Comparison of ENCODE assay signal across 8 mouse cellular contexts in the genomic region with DNA sequence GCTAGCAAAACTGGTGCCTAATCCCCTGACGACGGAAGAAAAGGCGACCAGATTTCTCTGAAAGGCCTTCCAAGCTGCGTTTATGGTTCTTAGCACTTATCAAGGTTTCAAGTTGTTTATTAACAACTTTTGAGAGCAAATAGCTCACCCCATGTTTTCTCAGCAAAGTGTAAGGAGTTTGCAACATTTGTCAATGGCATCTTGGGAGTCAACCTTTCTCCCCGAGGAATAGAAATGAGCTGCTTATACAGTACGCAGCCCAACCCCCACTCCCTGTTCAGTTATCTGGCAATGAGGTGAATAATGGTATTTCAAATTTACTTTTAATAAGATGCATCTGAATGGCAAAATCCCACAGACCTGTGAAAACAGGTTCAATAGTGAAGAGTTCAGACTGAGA. TPM values are rescaled to one million over a fixed set of nuclear protein-coding genes. Genes with fewer than 3 reads are reported as not detected.
DNase-seq lines count a peak whose midpoint lies in the region; ATAC-seq and TF ChIP-seq lines count a peak whose summit lies in the region.

No protein-coding gene starts in this region.

- no peaks in the 10 kb centered on the region for H3K36me3 ChIP-seq in kidney, adult 2 months (ENCODE audit: control insufficient read depth, insufficient read depth, low read length)
- no peaks in the 10 kb centered on the region for H3K36me3 ChIP-seq in E14TG2a.4 (ENCODE audit: insufficient read depth, low read length)
- no peaks in the 10 kb centered on the region for H3K36me3 ChIP-seq in hindbrain, embryonic 15.5 days
- H3K36me3 ChIP-seq in midbrain, embryonic 11.5 days (ENCODE audit: control insufficient read depth, insufficient read depth, low read length): no peaks in the 10 kb centered on the region

- ATAC-seq in hindbrain, embryonic 15.5 days (ENCODE audit: low FRiP score, low read depth): no peak
- ATAC-seq in midbrain, embryonic 11.5 days (ENCODE audit: low FRiP score): no peak

- H3K9ac ChIP-seq in hindbrain, embryonic 15.5 days: peak overlapping the region; percentile 95
- peak overlapping the region; percentile 99 for H3K9ac ChIP-seq in midbrain, embryonic 11.5 days (ENCODE audit: low read length)

- WGBS in kidney, adult 2 months: 2% methylated on average over 6 of the region's 6 CpGs
- 2% methylated on average over 6 of the region's 6 CpGs for WGBS in hindbrain, embryonic 15.5 days
- 3% methylated on average over 6 of the region's 6 CpGs for WGBS in midbrain, embryonic 11.5 days

- peak overlapping the region; percentile 66 for H3K4me2 ChIP-seq in hindbrain, embryonic 15.5 days
- H3K4me2 ChIP-seq in midbrain, embryonic 11.5 days: peak overlapping the region; percentile 42

- DNase-seq in kidney, adult 2 months: no peak
- no peak for DNase-seq in kidney, adult 18-20 months
- peak; percentile 87 for DNase-seq in midbrain, embryonic 11.5 days (ENCODE audit: low spot score, missing footprints)
- DNase-seq in ovary, postnatal 10 days (ENCODE audit: low spot score): no peak
- no peak for DNase-seq in retina, embryonic 14.5 days (ENCODE audit: low spot score)

- no peaks in the 10 kb centered on the region for H3K9me3 ChIP-seq in E14TG2a.4 (ENCODE audit: low read length)
- no peaks in the 10 kb centered on the region for H3K9me3 ChIP-seq in hindbrain, embryonic 15.5 days
- no peaks in the 10 kb centered on the region for H3K9me3 ChIP-seq in midbrain, embryonic 11.5 days (ENCODE audit: control insufficient read depth, low read length)

- no peaks in the 10 kb centered on the region; the same call in 1 of the 2 replicates for H3K4me1 ChIP-seq in kidney, adult 2 months (ENCODE audit: control insufficient read depth, insufficient read depth, low read length)
- H3K4me1 ChIP-seq in E14TG2a.4 (replicated peaks; ENCODE audit: low read depth, low read length): peaks cover 65% of the 10 kb centered on the region
- no peaks in the 10 kb centered on the region; the same call in 1 of the 2 replicates for H3K4me1 ChIP-seq in brown adipose tissue, adult 24 weeks (ENCODE audit: control insufficient read depth, insufficient read depth, insufficient read length, low read length)
- peaks cover 24% of the 10 kb centered on the region for H3K4me1 ChIP-seq in hindbrain, embryonic 15.5 days (replicated peaks)
- H3K4me1 ChIP-seq in midbrain, embryonic 11.5 days (ENCODE audit: control insufficient read depth, insufficient read depth, low read length): peaks cover 9% of the 10 kb centered on the region; the same call in 1 of the 2 replicates

- peak overlapping the region; percentile 93 for H3K4me3 ChIP-seq in kidney, adult 2 months (ENCODE audit: insufficient read depth, low read depth, low read length)
- peak overlapping the region; percentile 90 for H3K4me3 ChIP-seq in E14TG2a.4 (replicated peaks; ENCODE audit: low read length)
- peak overlapping the region; percentile 86 for H3K4me3 ChIP-seq in brown adipose tissue, adult 24 weeks (ENCODE audit: insufficient read depth, low read depth, low read length)
- H3K4me3 ChIP-seq in hindbrain, embryonic 15.5 days: peak overlapping the region; percentile 99
- H3K4me3 ChIP-seq in midbrain, embryonic 11.5 days (ENCODE audit: low read depth, low read length): peak overlapping the region; percentile 93

- TF ChIP-seq POLR2A in kidney, adult 2 months (IDR thresholded peaks at IDR 0.05; ENCODE audit: low read depth, low read length): no peak

- peak overlapping the region; percentile 21; the same call in 1 of the 2 replicates for H3K27ac ChIP-seq in kidney, adult 2 months (ENCODE audit: insufficient read depth, low read depth, low read length)
- no peak overlapping the region for H3K27ac ChIP-seq in brown adipose tissue, adult 24 weeks (replicated peaks; ENCODE audit: low read depth, low read length)
- peak overlapping the region; percentile 98 for H3K27ac ChIP-seq in hindbrain, embryonic 15.5 days (replicated peaks)
- H3K27ac ChIP-seq in midbrain, embryonic 11.5 days (ENCODE audit: low read depth, low read length): peak overlapping the region; percentile 98

- H3K27me3 ChIP-seq in kidney, adult 2 months (replicated peaks; ENCODE audit: control insufficient read depth, insufficient read depth, low read length): no peaks in the 10 kb centered on the region
- H3K27me3 ChIP-seq in E14TG2a.4 (ENCODE audit: insufficient read depth, low read length): no peaks in the 10 kb centered on the region
- no peaks in the 10 kb centered on the region for H3K27me3 ChIP-seq in hindbrain, embryonic 15.5 days
- no peaks in the 10 kb centered on the region for H3K27me3 ChIP-seq in midbrain, embryonic 11.5 days (ENCODE audit: control insufficient read depth, insufficient read depth, low read length)

- no peak for TF ChIP-seq CTCF in kidney, adult 2 months (conservative IDR thresholded peaks at IDR 0.05; ENCODE audit: insufficient read depth, insufficient read length, low read depth, low read length)
- no peak for TF ChIP-seq CTCF in E14TG2a.4 (conservative IDR thresholded peaks at IDR 0.05; ENCODE audit: low read length)

RNA-seq across cellular contexts. Expression of a gene that starts 0.6 kb away (rescaled TPM):
- 2.8 and 4.4 TPM in 2 replicates for polyA plus RNA-seq in kidney, adult 2 months (2012; rRNA removed)
- 12.3 and 14.1 TPM in 2 replicates for polyA plus RNA-seq in brown adipose tissue, adult 24 weeks (2012; ENCODE audit: insufficient read depth, insufficient read length, missing spikeins)
- 53.0 and 73.2 TPM in 2 replicates for polyA plus RNA-seq in hindbrain, embryonic 15.5 days (2015; fragmentation: Nextera tagmentation; extraction: Ambion mirVana)
- polyA plus RNA-seq in midbrain, embryonic 11.5 days (2014; fragmentation: Nextera tagmentation; extraction: Ambion mirVana): 192 and 200 TPM in 2 replicates
